Mouse (Mus musculus) MEL-GATA-1-ER (cell line): ENCODE results near the gene Dcaf8.
"Not testable (repeated sequence)": the region's sequence is repeated elsewhere in the genome, so short reads cannot be mapped to it uniquely, and the experiment has no call there.

Experiments used
- DNase-seq: peaks from one replicate; pipeline ENCODE4 v3.0.0-alpha.2; 2012; ENCODE audit warnings: low read depth; ENCODE audit errors: extremely low read depth

Gene Dcaf8

GRCm38 (mm10) chr1:172218164-172218910 lies 70.5 kb downstream of the Dcaf8 start:
- DNase-seq = no peak

DNA sequence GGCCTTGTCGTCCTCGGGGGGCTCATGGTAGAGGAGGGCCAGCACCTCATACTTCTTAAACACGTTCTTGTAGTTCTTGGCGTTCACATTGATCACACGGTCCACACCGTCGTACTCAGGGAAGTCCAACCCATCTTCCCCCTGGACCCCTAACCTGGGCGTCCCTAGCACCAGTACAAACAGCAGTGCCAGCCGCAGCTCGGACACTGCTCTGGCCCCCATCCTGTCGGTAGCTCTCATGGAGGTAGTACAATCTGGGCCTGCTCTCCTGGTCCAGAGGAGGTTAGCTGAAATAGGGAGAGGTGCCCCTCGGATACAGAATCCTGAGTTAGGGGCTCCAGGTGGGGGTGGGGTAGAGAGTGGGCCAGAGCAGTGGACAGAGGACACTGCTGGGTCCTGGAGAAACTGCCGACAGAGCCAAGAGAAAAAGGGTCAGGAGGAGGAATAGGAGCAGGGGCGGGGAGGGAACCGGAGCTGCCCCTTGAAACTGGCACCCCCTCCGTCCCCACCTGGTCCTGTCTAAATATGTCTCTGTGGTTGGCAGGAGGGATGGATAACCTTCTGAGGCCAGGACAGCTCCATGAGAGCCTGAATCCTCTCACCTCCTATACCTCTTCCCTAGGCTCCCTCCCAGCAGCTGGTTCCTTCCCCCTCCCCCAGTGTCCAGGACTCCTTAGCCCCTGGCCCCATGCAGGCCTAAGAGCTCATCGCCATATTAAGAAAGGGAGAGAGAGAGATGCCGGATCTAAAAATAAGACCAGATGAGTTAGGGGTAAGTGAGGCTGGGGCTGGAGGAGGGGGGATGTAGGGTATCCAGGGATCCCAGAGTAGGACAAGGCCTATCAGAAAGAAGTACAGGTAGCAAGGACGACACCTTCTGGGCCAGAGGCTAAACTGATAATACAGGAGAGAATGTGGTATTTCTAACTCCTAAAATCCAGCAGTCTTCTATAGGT lies 71.8 kb downstream of the Dcaf8 start, which contains the start of gene Casq1:
Gene Casq1 (minus strand): TSS at position 418 of the 956 bp plus-strand sequence.
- no peak for DNase-seq

- DNase-seq = no peak
These were observed 72.5 kb downstream of the Dcaf8 start for GRCm38 (mm10) chr1:172220414-172220813.

- no peak for DNase-seq
These were observed 73.6 kb downstream of the Dcaf8 start for GRCm38 (mm10) chr1:172221297-172222063.

DNA sequence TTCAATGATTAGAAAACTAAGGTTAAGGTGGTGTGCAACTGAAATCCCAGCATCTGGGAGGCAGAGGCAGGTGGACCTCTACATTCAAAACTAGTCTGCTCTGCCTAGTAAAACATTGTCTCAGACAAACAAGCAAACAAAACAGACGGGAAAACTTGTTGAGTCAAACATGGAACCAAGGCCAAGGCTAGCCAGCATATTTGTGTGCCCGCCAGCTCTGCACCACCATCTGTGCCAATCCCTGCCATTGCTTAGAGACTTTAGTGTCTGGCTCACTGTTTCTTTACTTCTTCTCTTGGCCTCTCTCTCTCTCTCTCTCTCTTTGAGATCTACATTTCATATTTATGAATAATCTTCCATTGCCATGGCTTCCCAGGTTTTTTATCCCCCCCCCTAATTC lies 80.3 kb downstream of the Dcaf8 start:
- no peak for DNase-seq

DNA sequence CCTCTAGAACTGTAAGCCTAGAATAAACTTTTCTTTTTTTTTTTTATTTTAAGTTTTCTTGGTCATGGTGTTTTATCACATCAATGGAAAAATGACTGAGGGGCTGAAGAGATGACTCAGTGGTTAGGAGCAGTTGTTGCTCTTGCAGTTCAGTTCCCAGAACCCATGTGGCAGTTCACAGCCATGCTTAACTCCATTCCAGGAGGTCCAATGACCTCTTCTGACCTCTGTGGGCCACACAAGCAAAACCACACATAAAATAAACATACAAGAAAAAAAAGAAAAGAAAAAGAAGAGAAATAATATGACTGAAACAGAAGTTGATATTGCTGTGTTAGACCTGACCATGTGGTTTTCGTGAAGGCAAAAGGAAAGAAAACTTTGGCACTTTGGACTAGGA lies 81.3 kb downstream of the Dcaf8 start:
- no peak for DNase-seq

DNA sequence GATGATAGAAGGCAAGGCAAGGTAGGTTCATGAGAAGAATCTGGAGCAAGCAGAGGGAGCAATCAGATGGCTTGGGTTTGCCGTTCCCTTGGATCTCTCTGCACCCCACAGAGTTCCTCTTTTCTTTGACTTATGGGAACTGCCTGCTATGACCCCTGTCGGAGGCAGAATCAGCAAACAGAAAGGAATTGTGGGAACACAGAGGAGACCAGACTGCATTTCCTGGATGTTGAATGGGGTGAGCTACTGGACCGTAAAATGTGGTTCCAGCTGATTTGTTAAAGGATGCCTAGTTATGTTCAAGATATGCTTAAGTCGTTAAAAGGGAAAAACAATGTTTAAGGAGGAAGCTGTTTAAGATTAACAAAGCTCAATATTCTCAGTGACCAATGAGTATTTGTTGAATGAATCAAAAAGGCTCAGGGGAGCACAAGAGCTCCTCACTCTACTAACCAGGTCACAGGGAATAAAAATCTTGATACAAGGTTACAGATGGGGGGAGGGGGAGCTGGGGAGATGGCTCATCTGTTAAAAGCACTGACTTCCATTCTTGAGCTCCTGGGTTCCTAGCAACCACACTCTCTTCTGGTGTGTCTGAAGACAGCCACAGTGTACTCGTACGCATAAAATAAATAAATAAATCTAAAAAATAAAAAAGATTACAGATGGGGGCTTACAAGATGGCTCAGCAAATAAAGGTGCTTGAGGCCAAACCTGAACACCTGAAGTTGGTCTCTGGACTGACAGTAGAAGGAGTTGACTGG lies 93.2 kb downstream of the Dcaf8 start:
- peak; percentile 59 for DNase-seq

DNA sequence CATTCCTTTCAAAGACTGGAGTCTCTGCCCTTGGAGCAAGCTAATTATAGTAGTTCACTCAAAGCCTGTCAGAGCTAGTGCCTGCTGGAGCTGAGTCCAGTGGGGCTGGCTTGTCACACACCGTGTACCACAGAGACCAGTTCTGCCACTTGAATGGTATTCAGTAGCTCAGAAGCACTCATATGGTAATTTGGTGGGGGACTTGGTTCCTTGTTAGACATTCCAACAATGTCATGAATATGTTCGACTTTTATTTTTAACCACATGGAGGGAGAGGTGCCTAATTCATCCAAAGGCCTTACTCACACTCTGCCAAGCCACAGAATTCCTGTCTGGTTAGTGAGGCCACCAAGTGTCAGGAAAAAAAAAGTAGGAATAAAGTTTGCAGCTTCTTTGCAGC lies 94.5 kb downstream of the Dcaf8 start:
- DNase-seq = no peak

GRCm38 (mm10) chr1:172243547-172244205 lies 95.8 kb downstream of the Dcaf8 start:
- DNase-seq = no peak

GRCm38 (mm10) chr1:172244645-172245044 lies 96.8 kb downstream of the Dcaf8 start:
- not testable (repeated sequence) for DNase-seq
